Mouse (Mus musculus): ENCODE data around the gene Med28.

Gene Med28

GRCm38 (mm10) chr5:45519960-45520808 lies at the start of gene Med28:
Gene Med28, plus strand, starts transcription at chr5:45520229.
- 1% methylated on average over 56 of the region's 56 CpGs for WGBS

- 12% methylated on average over 7 of the region's 7 CpGs for WGBS
These were observed 47.1 kb upstream of the Med28 start for GRCm38 (mm10) chr5:45472880-45473450.

- 43% methylated on average over 1 of the region's 1 CpGs for WGBS
These were observed 46.5 kb upstream of the Med28 start for GRCm38 (mm10) chr5:45473521-45473920.

- WGBS, result 24% methylated on average over 6 of the region's 6 CpGs
These were observed 45.8 kb upstream of the Med28 start for GRCm38 (mm10) chr5:45474215-45474614.

- WGBS, result 78% methylated on average over 3 of the region's 4 CpGs
These were observed 45.3 kb upstream of the Med28 start for GRCm38 (mm10) chr5:45474758-45475157.

GRCm38 (mm10) chr5:45475771-45476170 lies 44.3 kb upstream of the Med28 start:
- WGBS, result 86% methylated on average over 5 of the region's 5 CpGs

- 14% methylated on average over 6 of the region's 6 CpGs for WGBS
These were observed 43.7 kb upstream of the Med28 start for GRCm38 (mm10) chr5:45476288-45476687.

GRCm38 (mm10) chr5:45477601-45478000 lies 42.4 kb upstream of the Med28 start:
- WGBS, result 57% methylated on average over 7 of the region's 7 CpGs

- 100% methylated on average over 1 of the region's 1 CpGs for WGBS
These were observed 40.0 kb upstream of the Med28 start for GRCm38 (mm10) chr5:45480066-45480465.

- 100% methylated on average over 2 of the region's 2 CpGs for WGBS
These were observed 38.9 kb upstream of the Med28 start for GRCm38 (mm10) chr5:45481125-45481524.

GRCm38 (mm10) chr5:45482607-45483006 lies 37.4 kb upstream of the Med28 start:
- WGBS, result 79% methylated on average over 3 of the region's 3 CpGs

- WGBS, result 73% methylated on average over 1 of the region's 1 CpGs
These were observed 36.4 kb upstream of the Med28 start for GRCm38 (mm10) chr5:45483654-45484053.

- WGBS, result 53% methylated on average over 4 of the region's 4 CpGs
These were observed 28.3 kb upstream of the Med28 start for GRCm38 (mm10) chr5:45491776-45492175.

- WGBS, result under 1% methylated on average over 78 of the region's 78 CpGs
These were observed 26.6 kb upstream of the Med28 start, which contains the start of gene Lap3 for GRCm38 (mm10) chr5:45493191-45494092. Gene Lap3, plus strand, starts transcription at chr5:45493374.

GRCm38 (mm10) chr5:45494093-45494755 lies 25.8 kb upstream of the Med28 start:
- WGBS, result 74% methylated on average over 9 of the region's 9 CpGs

- 65% methylated on average over 3 of the region's 3 CpGs for WGBS
These were observed 24.5 kb upstream of the Med28 start for GRCm38 (mm10) chr5:45495429-45495975.

GRCm38 (mm10) chr5:45496479-45496878 lies 23.6 kb upstream of the Med28 start:
- 67% methylated on average over 4 of the region's 4 CpGs for WGBS

- WGBS, result 62% methylated on average over 12 of the region's 12 CpGs
These were observed 23.0 kb upstream of the Med28 start for GRCm38 (mm10) chr5:45496930-45497550.

- 75% methylated on average over 5 of the region's 5 CpGs for WGBS
These were observed 22.5 kb upstream of the Med28 start for GRCm38 (mm10) chr5:45497564-45497963.

- 46% methylated on average over 7 of the region's 7 CpGs for WGBS
These were observed 10.0 kb upstream of the Med28 start for GRCm38 (mm10) chr5:45510071-45510470.

- 88% methylated on average over 6 of the region's 6 CpGs for WGBS
These were observed 7.1 kb upstream of the Med28 start for GRCm38 (mm10) chr5:45512908-45513307.

All from cerebral cortex, adult 2 months (tissue).